Mouse (Mus musculus): Measurements from ENCODE around the gene Surf2.
A peak's percentile ranks its signal among the peaks of the same experiment; 100 is the strongest.

DNA sequence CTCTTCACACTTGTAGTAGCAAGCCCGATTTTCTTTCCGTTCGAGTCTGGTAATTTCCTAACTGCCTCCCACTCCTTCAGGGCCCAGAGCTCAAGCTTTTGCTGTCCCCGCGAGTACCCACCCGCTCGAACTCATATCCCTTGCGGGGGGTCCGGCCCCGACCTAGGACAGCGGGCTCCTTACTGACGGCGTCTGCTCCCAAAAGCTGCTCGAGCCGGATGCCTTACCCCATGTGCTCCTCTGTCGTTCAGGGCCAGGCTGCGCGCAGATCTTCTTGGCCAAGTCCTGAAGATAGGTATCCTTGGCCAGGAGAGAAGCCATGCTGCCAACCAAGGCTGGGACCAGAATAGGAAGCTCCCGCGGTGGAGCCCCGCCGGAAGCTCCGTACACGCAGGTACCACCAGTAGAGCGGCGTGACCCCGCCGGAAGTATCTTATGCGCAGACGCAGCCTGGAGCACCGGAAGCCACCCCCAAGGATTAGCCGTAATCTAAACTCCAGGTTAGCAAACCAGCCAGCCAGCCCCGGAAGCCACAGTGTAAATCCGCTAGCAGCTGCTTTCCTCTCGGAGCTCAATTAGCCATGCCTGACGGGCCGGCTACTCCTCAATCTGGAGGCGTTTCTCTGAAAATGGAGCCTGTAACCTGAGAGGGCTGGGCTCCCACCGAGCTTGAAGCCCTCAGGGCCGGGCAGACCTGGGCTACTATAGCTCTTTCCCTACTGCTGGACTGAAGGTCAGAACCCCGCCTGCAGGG lies 13.5 kb upstream of the Surf2 start, which contains the start of gene Surf6:
- TF ChIP-seq SIN3A (IDR thresholded peaks at IDR 0.05; ENCODE audit: low read length) (peak; percentile 99), ZMIZ1 (IDR thresholded peaks at IDR 0.05; ENCODE audit: low read depth, low read length) (peak; percentile 71), EP300 (IDR thresholded peaks at IDR 0.05; ENCODE audit: low read length) (no peak), POLR2A (IDR thresholded peaks at IDR 0.05; ENCODE audit: low read depth, low read length) (peak; percentile 95), CTCF (conservative IDR thresholded peaks at IDR 0.05 in 1 of 2, IDR thresholded peaks at IDR 0.05 in 1 of 2; ENCODE audit: low read depth in 2 of 2, low read length in 2 of 2) (no peak), RCOR1 (conservative IDR thresholded peaks at IDR 0.05; ENCODE audit: low read depth, low read length) (no peak), CHD2 (IDR thresholded peaks at IDR 0.05; ENCODE audit: low read length) (no peak), POLR2AphosphoS2 (IDR thresholded peaks at IDR 0.05; ENCODE audit: low read depth, low read length) (peak; percentile 85), TBP (conservative IDR thresholded peaks at IDR 0.05; ENCODE audit: low read depth, low read length) (0 out of 2 replicates have a peak, but pooled peaks have one; percentile 65), SMC3 (IDR thresholded peaks at IDR 0.05; ENCODE audit: low read depth, low read length) (no peak), ZC3H11A (IDR thresholded peaks at IDR 0.05; ENCODE audit: low read depth, low read length) (no peak)

Data from CH12.LX (cell line).